Mouse (Mus musculus) erythroblast, embryonic 14.5 days (primary cell): Measurements from ENCODE around the gene Zfp386. TPM values are rescaled to one million over a fixed set of nuclear protein-coding genes. Genes with fewer than 3 reads are reported as not detected.
"Not testable (repeated sequence)": the region's sequence is repeated elsewhere in the genome, so short reads cannot be mapped to it uniquely, and the experiment has no call there.

Source experiments
- H3K27me3 ChIP-seq: 2 replicates; pipeline ENCODE4 v1.6.1; 2012; ENCODE audit warnings: inconsistent platforms; ENCODE audit not compliant: control insufficient read depth
- H3K36me3 ChIP-seq: 2 replicates; pipeline ENCODE4 v1.6.1; 2012; ENCODE audit warnings: mild to moderate bottlenecking, inconsistent platforms; ENCODE audit not compliant: control insufficient read depth
- H3K4me1 ChIP-seq: 2 replicates; pipeline ENCODE4 v1.6.1; 2012; ENCODE audit warnings: inconsistent platforms; ENCODE audit not compliant: control insufficient read depth
- H3K4me3 ChIP-seq: replicated peaks from 2 replicates; pipeline ENCODE3; 2012; ENCODE audit warnings: moderate library complexity, mild to moderate bottlenecking, inconsistent platforms
- H3K9me3 ChIP-seq: 2 replicates; pipeline ENCODE4 v1.6.1; 2012; ENCODE audit warnings: low read length, inconsistent platforms, mixed read lengths; ENCODE audit not compliant: control insufficient read depth
- GATA1 ChIP-seq: IDR thresholded peaks from 2 replicates; pipeline ENCODE4 v1.6.1; 2012; ENCODE audit warnings: low read length, inconsistent platforms, mixed read lengths
- TAL1 ChIP-seq: IDR thresholded peaks from 3 replicates; pipeline ENCODE4 v1.6.1; 2012; ENCODE audit warnings: low read length, inconsistent platforms, mixed read lengths
- polyA plus RNA-seq: library from polyadenylated mRNA; stranded (reverse); fragments of >175 nt; gene quantifications from 2 replicates; pipeline ENCODE4 v1.2.3, GENCODE M21; 2012

The Zfp386 gene
- 0.01 TPM in 1 of 2 replicates, not detected in the other for polyA plus RNA-seq

DNA sequence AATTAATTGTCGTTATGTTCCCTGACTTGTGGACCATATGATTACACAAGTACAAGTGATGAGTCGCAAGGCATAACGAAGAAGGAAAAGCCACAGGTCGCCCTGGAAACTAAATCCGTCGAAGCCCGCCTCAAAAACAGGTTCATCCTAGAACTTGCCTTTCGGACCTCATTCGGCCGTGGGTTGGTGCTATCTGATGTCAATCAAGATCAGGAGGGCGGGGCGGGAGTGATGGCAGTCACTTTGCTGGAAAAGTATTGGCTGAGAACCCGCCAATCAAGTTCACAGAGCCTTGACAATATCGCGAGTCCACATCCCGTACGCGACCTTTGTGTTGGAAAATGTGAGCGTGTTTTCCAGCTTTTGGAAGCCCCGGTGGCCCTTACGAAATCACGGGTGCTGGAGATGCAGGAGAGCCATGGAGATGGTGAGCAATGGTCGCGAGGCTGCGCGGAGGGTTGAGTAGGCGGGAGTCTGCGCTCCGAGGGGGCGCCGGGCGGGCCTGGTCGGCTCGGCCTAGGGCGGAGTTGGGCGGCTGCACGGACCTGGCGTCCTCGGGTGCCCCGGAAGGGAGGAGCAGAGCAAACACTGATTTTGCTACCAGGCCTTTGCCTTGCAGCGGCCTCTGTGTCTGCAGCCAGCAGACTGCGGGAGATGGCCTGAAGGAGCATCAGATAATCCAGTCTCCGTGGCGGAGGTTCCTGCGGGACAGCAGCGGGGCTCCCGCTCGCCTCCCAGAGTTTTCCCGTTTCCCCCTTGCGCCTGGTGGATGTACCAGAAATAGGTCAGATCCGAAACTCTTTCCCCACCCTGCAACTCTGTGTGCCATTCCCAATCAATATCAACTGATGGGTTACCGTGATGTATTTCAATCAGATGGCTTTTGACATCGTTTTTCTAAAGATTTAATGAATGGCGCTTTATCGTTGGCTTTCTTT is at the start of gene Zfp386:
Gene Zfp386 (plus strand): TSS at position 285 of the 938 bp plus-strand sequence.
- H3K36me3 ChIP-seq = no peaks in the 10 kb centered on the region
- no peaks in the 10 kb centered on the region for H3K27me3 ChIP-seq
- no peaks in the 10 kb centered on the region for H3K9me3 ChIP-seq

DNA sequence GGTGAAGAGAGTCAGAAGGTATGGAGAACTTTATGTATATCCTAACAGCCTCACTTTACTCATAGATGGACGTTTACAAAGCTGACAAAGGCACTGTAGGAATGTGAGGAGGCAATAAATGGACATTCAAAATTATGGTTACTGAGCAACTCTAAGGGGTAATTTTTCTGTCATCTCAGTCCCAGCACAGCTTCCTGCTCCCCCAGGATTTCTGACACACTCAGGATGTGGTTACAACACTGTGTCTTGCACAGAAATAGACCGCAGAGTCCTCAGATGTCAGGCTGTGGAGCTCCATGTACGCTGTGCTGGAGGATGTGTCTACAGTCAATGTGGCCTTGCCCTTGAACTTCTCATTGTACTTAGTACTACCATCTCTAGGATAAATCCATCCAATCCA is 47.7 kb upstream of the Zfp386 start:
- H3K9me3 ChIP-seq, H3K4me1 ChIP-seq, H3K36me3 ChIP-seq, H3K4me3 ChIP-seq, H3K27me3 ChIP-seq: not testable (repeated sequence)

More for the DNA sequence above, at the start of gene Zfp386:
- Histone ChIP-seq H3K4me3 (peak within 1 kb of the TSS; percentile 74), H3K4me1 (peaks cover 8% of the 10 kb centered on the region)
- TF ChIP-seq TAL1 (no peak), GATA1 (no peak)

DNA sequence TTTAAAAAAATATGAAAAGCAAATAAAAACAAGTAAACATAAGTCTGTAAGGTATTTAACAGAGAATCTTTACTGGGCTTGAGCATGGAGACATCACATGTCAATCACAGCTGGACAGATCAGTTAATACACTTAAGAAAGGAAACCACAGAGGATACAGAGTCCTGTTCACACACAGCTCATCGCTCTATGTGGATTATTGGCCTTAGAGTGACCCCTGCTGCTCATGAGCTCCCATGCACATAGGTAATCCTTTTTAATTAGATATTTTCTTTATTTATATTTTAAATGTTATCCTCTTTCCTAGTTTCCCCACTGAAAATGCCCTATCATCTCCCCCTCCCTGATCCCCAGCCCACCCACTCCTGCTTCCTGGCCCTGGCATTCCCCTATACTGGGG is 44.6 kb upstream of the Zfp386 start:
- not testable (repeated sequence) for H3K4me1 ChIP-seq, H3K9me3 ChIP-seq, H3K36me3 ChIP-seq, H3K4me3 ChIP-seq, H3K27me3 ChIP-seq

DNA sequence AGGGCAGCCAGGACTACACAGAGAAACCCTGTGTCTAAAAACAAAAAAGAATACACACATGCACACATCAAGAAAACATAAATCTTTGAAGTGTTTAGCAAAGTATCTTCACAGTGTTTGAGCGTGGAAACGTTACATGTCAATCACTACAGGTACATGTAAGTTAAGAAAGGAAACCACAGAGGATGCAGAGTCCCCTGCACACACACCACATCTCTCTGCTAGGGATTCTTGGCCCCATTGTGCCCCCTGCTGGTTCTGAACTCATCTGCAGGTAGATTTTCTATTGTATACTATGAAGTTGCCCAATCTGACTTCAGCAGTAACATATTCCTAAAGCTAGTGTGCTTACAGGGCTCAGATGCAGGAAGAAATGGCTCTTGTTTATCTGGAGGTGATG is 36.7 kb upstream of the Zfp386 start:
- Histone ChIP-seq H3K4me1 (no peaks in the 10 kb centered on the region), H3K9me3 (no peaks in the 10 kb centered on the region), H3K4me3 (no peak overlapping the region), H3K27me3 (no peaks in the 10 kb centered on the region), H3K36me3 (no peaks in the 10 kb centered on the region)
- TF ChIP-seq TAL1 = no peak
- no peak for TF ChIP-seq GATA1

DNA sequence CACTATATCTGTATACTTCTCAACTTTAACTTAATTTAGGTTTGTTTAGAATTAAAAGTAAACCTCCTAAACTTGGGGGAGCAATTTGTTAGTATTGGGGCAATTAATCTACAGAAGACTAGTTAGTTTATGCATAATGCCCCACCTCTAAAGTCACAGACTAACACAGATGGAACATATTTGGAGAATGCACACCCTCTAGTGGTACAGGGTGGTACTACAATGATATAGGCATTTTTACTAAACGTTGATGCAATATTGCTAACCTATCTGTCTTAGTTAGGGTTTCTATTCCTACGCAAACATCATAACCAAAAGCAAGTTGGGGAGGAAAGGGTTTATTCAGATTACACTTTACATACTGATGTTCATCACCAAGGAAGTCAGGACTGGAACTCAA is 19.4 kb upstream of the Zfp386 start:
- Histone ChIP-seq H3K9me3 (no peaks in the 10 kb centered on the region), H3K4me3 (no peak overlapping the region), H3K27me3 (no peaks in the 10 kb centered on the region), H3K36me3 (no peaks in the 10 kb centered on the region), H3K4me1 (no peaks in the 10 kb centered on the region)
- no peak for TF ChIP-seq GATA1
- TF ChIP-seq TAL1 = no peak

DNA sequence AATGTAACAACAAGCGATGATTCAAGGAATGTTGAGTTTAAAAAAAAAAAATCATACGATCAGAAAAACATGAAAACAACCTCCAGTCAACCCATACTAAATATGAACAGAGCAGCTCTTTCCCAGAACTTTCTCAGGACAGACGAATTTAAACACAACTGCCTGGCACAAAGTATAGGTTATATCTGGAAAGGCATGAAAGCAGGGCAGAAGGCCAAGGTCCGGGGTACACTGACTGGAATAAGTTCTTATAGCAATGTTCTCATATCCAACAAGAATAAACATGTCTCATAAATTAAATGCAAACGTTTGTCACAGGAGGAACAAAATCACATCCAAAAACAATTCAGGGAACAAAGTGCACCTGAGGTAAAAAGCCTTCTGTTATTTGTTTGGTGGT is 12.2 kb upstream of the Zfp386 start:
- Histone ChIP-seq H3K9me3 (no peaks in the 10 kb centered on the region), H3K4me3 (no peak overlapping the region), H3K27me3 (no peaks in the 10 kb centered on the region), H3K36me3 (no peaks in the 10 kb centered on the region), H3K4me1 (no peaks in the 10 kb centered on the region)
- TF ChIP-seq GATA1 (no peak), TAL1 (no peak)

DNA sequence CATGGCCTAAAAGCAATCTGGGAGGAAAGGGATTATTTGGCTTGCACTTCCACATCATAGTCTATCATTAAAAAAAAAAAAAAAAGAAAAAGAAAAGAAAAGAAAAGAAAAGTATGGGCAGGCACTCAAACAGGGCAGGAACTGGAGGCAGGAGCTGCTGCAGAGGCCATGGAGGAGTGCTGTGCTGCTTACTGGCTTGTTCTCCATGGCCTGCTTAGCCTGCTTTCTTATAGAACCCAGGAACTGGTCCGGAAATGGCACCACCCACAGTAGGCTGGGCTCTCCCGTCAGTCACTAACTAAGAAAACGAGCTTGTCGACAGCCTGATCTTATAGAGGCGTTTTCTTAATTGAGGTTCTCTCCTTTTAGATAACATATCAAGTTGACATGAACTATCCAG is 2.7 kb upstream of the Zfp386 start:
- no peak overlapping the region for H3K4me3 ChIP-seq

DNA sequence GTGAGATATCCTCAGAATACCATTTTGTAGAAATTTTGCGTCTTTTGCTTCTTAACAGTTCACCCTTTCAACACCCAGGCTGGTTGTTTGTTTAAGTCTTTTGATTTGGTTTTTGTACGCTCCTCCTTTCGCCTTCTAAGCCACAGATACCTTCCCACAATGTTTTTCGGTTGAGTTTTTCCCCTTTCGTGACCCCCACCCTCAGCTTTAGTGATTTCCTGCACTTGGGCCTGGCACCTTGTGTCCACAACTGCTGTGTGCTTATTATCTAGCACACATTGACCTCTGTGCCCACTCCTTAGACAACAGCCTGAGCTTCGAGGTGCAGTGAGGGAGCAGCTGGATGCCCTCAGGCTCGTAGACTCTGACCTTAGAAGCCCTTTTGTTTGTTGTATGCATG is 1.2 kb downstream of the Zfp386 start:
- TF ChIP-seq TAL1 (no peak), GATA1 (no peak)
- Histone ChIP-seq H3K27me3 (no peaks in the 10 kb centered on the region), H3K4me3 (no peak overlapping the region), H3K36me3 (no peaks in the 10 kb centered on the region), H3K4me1 (peaks cover 8% of the 10 kb centered on the region), H3K9me3 (no peaks in the 10 kb centered on the region)

More for the DNA sequence above, 2.7 kb upstream of the Zfp386 start:
- H3K36me3 ChIP-seq = no peaks in the 10 kb centered on the region
- TF ChIP-seq TAL1 = no peak
- TF ChIP-seq GATA1 = no peak
- H3K27me3 ChIP-seq = no peaks in the 10 kb centered on the region
- H3K9me3 ChIP-seq = no peaks in the 10 kb centered on the region
- H3K4me1 ChIP-seq = peaks cover 8% of the 10 kb centered on the region

DNA sequence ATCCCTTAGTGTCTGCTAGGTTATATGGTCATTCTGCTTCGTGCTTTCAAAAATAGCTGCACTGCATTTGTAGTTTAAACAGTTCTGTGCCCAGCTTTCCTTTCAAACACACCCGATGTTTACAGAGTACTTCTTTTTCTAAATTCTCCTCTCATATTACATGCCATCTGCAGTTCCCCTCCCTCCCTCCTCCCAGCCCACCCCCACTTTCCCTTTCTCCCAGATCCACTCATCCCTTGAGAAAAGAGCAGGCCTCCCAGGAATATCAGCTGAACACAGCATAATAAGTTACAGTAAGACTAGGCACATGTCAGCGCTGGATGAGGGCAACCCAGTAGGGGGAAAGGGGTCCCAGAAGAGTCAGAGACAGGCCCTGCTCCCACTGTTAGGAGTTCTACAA is 1.7 kb downstream of the Zfp386 start:
- H3K27me3 ChIP-seq = no peaks in the 10 kb centered on the region
- H3K9me3 ChIP-seq = no peaks in the 10 kb centered on the region
- no peak for TF ChIP-seq GATA1
- TF ChIP-seq TAL1 = no peak
- peaks cover 8% of the 10 kb centered on the region for H3K4me1 ChIP-seq
- no peak overlapping the region for H3K4me3 ChIP-seq
- H3K36me3 ChIP-seq = no peaks in the 10 kb centered on the region; the same call in 1 of the 2 replicates

DNA sequence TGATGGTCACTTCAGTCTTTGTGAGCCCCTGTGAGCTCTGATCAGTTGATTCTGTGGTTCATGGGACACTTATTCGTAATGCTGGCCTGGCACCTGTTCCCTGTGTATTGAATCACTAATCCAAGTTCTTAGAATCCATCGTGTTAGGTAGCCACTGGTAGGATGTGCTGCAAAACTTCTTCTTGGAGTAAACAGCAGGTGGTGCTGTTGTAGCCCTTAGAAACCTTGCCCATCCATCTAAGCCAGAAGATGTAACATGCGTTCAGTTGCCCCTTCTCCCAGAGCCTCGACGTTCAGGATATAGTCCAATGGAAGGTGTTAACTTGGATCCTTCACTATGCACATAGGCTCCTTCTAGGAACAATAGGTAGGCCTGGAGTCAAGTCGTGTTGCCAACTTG is 2.2 kb downstream of the Zfp386 start:
- TF ChIP-seq TAL1 = no peak
- TF ChIP-seq GATA1 = no peak
- Histone ChIP-seq H3K9me3 (no peaks in the 10 kb centered on the region), H3K27me3 (no peaks in the 10 kb centered on the region), H3K36me3 (no peaks in the 10 kb centered on the region; the same call in 1 of the 2 replicates), H3K4me1 (peaks cover 8% of the 10 kb centered on the region), H3K4me3 (no peak overlapping the region)
